Mouse (Mus musculus) kidney, adult 2 months (tissue): ENCODE data around the gene Megf11.

Experiments
- CTCF ChIP-seq: fragments of 200-500 bp; conservative IDR thresholded peaks from 2 replicates; pipeline ENCODE4 v1.5.1; 2011; ENCODE audit warnings: low read depth, mild to moderate bottlenecking, control low read depth, low read length, moderate library complexity, mixed read lengths; ENCODE audit not compliant: insufficient read depth, insufficient read length
- POLR2A ChIP-seq: fragments of 200-500 bp; IDR thresholded peaks from one replicate; pipeline ENCODE4 v1.6.1; 2011; ENCODE audit warnings: low read depth, low read length, control low read depth

- TF ChIP-seq CTCF = no peak
- no peak for TF ChIP-seq POLR2A
Measured at GRCm38 (mm10) chr9:64455910-64456309, 70.5 kb downstream of the Megf11 start.
